Mouse (Mus musculus): ENCODE results near the gene Ccdc97. TPM values are rescaled to one million over a fixed set of nuclear protein-coding genes. Genes with fewer than 3 reads are reported as not detected.

The Ccdc97 gene
- total RNA-seq, 2 experiments from 2014 or later: 47.0 to 50.7 TPM

DNA sequence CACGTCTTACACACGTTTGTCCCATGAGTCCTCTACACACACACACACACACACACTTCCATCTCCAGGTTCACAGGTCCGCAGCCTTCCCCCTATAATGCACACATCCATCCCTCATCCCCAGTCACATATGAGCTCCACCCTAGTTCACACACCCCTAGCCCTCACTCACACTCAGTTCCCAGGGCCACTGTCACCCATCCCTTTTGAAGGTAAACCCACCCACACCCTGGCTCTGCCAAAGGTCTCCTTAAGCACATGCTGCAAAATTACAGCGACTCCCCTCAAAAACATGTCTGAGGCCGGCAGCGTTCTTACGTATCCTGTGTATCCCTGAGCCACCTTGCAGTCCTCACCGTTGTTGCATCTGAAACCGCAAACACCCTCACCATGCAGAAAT, 44.6 kb downstream of the Ccdc97 start:
- no peak for DNase-seq
- intact Hi-C loops (cut with DNase I): no loop called here

DNA sequence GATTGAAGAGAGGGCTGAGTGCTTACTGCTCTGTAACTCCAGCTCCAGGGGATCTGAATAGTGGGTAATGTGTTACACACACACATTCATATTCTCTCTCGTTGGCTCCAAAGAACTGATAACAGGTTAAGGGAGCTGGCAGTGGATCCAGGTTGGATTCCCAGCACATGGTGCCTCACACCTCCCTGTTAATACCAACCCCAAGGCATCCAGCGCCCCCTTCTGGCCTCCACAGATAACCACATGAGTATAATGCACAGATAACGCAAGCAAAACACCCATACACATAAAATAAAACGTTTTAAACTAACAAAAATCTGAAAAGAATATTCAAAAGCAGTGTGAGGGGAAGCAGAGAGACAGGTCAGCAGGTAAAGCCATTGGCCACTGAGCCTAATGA, 46.4 kb downstream of the Ccdc97 start:
- intact Hi-C loops (cut with DNase I): no loop called here
- DNase-seq: no peak

DNA sequence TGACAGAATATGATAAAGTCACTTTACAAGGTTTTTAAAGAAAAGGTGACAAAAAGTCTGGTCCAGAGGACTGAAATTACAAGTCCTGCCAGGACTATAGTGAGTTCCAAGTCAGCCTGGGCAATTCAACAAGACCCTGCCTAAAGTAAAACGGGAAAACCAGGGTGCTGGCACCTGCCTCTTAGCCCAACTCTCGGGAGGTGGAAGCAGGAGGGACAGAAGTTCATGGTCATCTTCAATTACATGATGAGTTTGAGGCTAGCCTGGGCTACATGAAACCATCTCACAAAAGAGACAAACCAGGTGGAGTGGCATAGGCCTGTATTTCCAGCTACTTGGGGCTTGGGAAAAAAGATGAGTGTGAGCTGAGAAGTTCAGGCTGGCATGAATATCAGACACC, 47.2 kb downstream of the Ccdc97 start:
- intact Hi-C loops (cut with DNase I): no loop called here
- DNase-seq: no peak

DNA sequence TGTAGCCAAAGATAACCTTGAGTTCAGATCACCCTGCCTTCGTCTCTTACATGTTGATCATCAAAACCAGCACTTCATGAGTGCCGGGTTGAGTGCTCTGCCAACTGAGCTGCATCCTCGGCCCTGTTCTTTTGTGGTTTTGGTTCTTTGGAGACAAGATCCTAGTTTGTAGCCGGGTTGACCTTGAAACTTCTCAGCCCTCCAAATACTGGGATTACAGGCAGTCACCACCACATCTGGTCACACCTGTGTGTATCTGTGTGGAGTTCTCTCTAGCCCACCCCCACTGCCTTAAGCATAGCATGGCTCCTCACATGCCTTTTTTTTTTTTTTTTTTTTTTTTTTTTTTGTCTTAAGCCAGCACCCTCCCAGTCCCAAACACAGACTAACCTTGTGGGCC, 48.8 kb downstream of the Ccdc97 start:
- no peak for DNase-seq
- intact Hi-C loops (cut with DNase I): no loop called here

- intact Hi-C loops (cut with DNase I): no loop called here
- DNase-seq: no peak
These were observed 49.3 kb downstream of the Ccdc97 start for GRCm38 (mm10) chr7:25669631-25670030.

DNA sequence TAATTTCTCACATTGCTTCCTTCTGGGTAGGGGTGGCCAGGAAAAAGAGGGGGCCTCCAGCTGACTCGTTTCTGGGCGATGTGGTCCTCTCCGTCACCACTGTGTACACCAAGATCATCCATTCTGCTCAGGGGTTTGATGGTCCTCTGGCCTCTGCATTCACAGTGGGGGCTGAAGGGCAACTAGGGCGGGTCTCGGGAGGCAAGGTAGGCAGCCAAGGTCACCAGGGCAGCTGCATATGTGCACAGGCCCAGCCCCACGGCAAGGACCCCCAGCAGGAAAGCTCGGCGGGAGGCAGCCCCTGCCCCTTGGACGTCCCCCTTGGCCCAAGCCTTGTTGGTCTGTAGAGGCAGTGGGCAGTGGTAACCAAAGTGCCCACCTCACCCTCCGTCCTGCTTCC, 49.7 kb downstream of the Ccdc97 start:
- DNase-seq: no peak
- intact Hi-C loops (cut with DNase I): no loop called here

DNA sequence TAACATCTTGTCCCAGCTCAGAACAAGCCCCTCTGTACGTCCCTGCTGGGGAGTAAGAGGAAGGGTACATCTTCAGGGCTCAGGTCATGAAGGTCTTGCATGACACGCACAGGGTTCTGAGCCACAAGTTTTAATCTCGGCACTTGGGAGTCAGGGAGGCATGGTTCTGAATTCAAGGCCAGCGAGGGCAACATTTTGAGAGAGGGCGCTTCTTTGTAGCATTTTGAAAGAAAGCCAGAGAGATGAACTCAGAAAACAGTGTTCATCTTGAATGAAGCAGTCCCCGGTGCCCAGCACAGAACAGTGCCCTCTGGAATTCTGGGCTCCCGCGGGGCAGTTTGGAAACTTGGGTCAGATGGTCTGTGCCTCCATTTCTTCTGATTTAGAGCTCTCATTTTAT, 52.5 kb downstream of the Ccdc97 start:
- DNase-seq: no peak
- intact Hi-C loops (cut with DNase I): no loop called here

Other genes starting within 250 kb of the Ccdc97 start
- 10 to 100 TPM; 14.3 to 17.4 TPM for gene Ceacam1, start 241.5 kb downstream of the Ccdc97 start, total RNA-seq (2021)
- gene Ceacam2, start 179.2 kb downstream of the Ccdc97 start, total RNA-seq (2021): 1 to 10 TPM; 1.9 to 2.0 TPM
- gene Erich4, start 103.2 kb downstream of the Ccdc97 start, total RNA-seq (2021): under 1 TPM in 1 of 2 experiments, not detected in 1; 0.53 TPM
- 10 to 100 TPM; 55.5 to 60.6 TPM for gene Dmac2, start 99.7 kb downstream of the Ccdc97 start, total RNA-seq (2021)
- gene B3gnt8, start 92.4 kb downstream of the Ccdc97 start, total RNA-seq (2021): 1 to 10 TPM; 4.9 to 5.8 TPM
- gene Bckdha, start 60.1 kb downstream of the Ccdc97 start, total RNA-seq (2021): 100 to 1,000 TPM; 132 to 146 TPM
- 10 to 100 TPM; 16.9 to 17.2 TPM for gene Exosc5, start 59.9 kb downstream of the Ccdc97 start, total RNA-seq (2021)
- under 1 TPM in 1 of 2 experiments, not detected in 1; 0.37 TPM for gene Tmem91, start 43.9 kb downstream of the Ccdc97 start, total RNA-seq (2021)
- 10 to 100 TPM; 11.0 to 11.3 TPM for gene B9d2, start 38.3 kb downstream of the Ccdc97 start, total RNA-seq (2021)
- 10 to 100 TPM; 31.7 to 36.1 TPM for gene Tgfb1, start 32.1 kb downstream of the Ccdc97 start, total RNA-seq (2021)
- gene Hnrnpul1, start 35.7 kb upstream of the Ccdc97 start, total RNA-seq (2021): 10 to 100 TPM; 88.8 to 89.0 TPM
- 100 to 1,000 TPM in 1 of 2 experiments, 10 to 100 TPM in 1; 94.3 to 122 TPM for gene Axl, start 69.6 kb upstream of the Ccdc97 start, total RNA-seq (2021)
- gene Cyp2s1, start 97.8 kb upstream of the Ccdc97 start, total RNA-seq (2021): 1 to 10 TPM; 5.4 to 6.1 TPM
- 1 to 10 TPM in 1 of 2 experiments, under 1 TPM in 1; 0.59 to 2.9 TPM for gene Cyp2b10, start 178.5 kb upstream of the Ccdc97 start, total RNA-seq (2021)